Mouse (Mus musculus) thymus, postnatal 36 days (tissue): ENCODE results near the gene Olfr301.

Experiments
- DNase-seq, 2 experiments: peaks; one replicate each; pipeline ENCODE4 v3.0.0; 2022; ENCODE audit warnings: mixed read lengths in 2 of 2

The Olfr301 gene

DNA sequence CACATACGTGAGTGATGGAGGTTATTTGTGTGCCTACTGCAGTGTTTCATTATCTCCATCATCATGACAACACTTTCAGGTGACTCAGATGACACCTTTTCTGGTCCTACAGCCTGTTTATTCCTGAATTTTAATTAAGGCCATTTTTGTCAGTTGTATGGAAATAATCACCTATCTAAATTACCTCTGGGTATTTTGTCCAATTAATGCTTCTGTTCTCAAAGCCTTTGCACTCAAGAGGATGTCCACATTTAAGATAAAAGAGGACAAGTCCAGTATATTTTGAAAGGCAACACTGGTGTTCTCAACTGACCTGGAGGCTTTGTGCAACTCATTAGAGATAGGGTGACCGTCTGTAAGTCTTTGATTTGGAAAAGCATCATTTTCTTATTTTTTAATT, at the start of gene Olfr301:
Gene Olfr301, plus strand, starts transcription at position 301 of the 400 bp plus-strand sequence.
- no peak for DNase-seq

DNA sequence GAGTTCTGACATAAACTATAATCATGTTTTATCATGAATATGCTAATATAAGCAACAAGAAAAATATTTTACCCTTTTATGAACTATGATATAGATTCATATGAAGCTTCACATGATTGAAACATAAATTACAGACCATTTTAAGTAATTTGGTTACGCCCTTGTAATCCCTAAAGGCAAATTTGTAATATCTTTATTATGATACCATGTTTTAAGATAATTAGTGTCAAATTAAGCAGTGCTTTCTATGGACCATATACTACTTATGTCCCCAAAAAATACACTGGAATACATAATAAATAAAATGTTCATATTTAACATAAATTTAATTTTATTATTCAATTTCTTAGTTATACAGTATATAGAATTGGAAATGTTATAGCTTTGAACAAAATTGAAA, 36.8 kb upstream of the Olfr301 start, which contains the start of gene Olfr305:
Gene Olfr305, minus strand, starts transcription at position 101 of the 400 bp plus-strand sequence.
- no peak for DNase-seq

DNA sequence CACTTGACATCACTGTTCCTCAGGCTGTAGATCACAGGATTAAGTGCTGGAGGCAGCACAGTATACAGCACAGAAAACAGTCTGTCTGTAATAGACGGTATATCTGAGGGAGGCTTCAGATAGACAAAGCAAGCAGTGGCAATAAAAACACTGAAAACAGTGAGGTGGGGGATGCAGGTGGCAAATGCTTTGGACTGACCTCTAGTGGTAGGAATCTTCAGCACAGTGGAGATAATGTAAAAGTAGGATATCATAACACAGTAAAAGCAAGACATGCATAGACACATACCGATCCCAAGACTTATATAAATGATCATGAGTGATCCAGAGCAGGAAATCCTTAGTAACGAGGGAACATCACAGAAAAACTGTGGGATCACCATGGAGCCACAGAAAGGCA, 17.9 kb upstream of the Olfr301 start:
- DNase-seq = no peak

- DNase-seq = no peak
Measured at GRCm38 (mm10) chr7:86386558-86386957, 17.1 kb upstream of the Olfr301 start, which contains the start of gene Olfr304. TSS of gene Olfr304 (minus strand) at chr7:86386658.

- DNase-seq = no peak
Measured at GRCm38 (mm10) chr7:86397689-86398088, 6.0 kb upstream of the Olfr301 start, which contains the start of gene Olfr303. TSS of gene Olfr303 (minus strand) at chr7:86397789.

DNA sequence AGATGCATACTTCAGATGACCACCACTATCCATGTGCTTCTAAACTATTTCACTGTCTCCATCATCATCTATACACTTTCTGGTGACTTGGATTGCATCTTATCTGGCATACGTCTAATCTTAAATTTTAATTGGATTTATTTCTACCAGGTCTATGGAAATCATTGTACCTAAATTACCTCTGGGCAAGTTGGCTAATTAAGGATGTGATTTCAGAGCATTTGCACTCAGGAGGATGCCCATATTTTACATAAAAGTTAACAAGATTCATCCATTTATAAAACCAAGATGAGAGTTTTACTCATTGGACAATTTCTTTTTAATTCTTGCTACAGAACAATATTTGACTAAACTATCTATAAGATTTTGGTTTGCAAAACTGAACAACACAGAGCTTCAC, 56.0 kb downstream of the Olfr301 start, which contains the start of gene Olfr299:
Gene Olfr299, plus strand, starts transcription at position 301 of the 400 bp plus-strand sequence.
- no peak for DNase-seq
